Mouse (Mus musculus) kidney, embryonic 15.5 days (tissue): Measurements from ENCODE around the gene Asah2. TPM values are rescaled to one million over a fixed set of nuclear protein-coding genes. Genes with fewer than 3 reads are reported as not detected.
"Not testable (repeated sequence)": the region's sequence is repeated elsewhere in the genome, so short reads cannot be mapped to it uniquely, and the experiment has no call there.

ENCODE experiments used
- ATAC-seq: fragments of 200-750 bp; cut with Nextera tagmentation; replicated peaks from 2 replicates; pipeline ENCODE4 v1.8.0; 2017; ENCODE audit warnings: moderate TSS enrichment; ENCODE audit not compliant: low FRiP score
- H3K27ac ChIP-seq: fragments of 300-500 bp; sonication (generic); 2 replicates; pipeline ENCODE4 v1.5.1; 2015; ENCODE audit warnings: mild to moderate bottlenecking, inconsistent platforms
- H3K27me3 ChIP-seq: fragments of 300-500 bp; sonication (generic); 2 replicates; pipeline ENCODE4 v1.6.1; 2015; ENCODE audit warnings: inconsistent platforms
- H3K36me3 ChIP-seq: fragments of 300-500 bp; sonication (generic); 2 replicates; pipeline ENCODE4 v1.6.1; 2015; ENCODE audit warnings: inconsistent platforms
- H3K4me1 ChIP-seq: fragments of 300-500 bp; sonication (generic); 2 replicates; pipeline ENCODE4 v1.6.1; 2015; ENCODE audit warnings: inconsistent platforms
- H3K4me2 ChIP-seq: fragments of 300-500 bp; sonication (generic); 2 replicates; pipeline ENCODE4 v1.6.1; 2015; ENCODE audit warnings: moderate library complexity, mild to moderate bottlenecking, inconsistent platforms
- H3K4me3 ChIP-seq: fragments of 300-500 bp; sonication (generic); replicated peaks from 2 replicates; pipeline ENCODE4 v1.5.1; 2015; ENCODE audit warnings: mild to moderate bottlenecking, inconsistent platforms
- H3K9ac ChIP-seq: fragments of 300-500 bp; sonication (generic); 2 replicates; pipeline ENCODE4 v1.6.1; 2015; ENCODE audit warnings: mild to moderate bottlenecking, inconsistent platforms
- H3K9me3 ChIP-seq: fragments of 300-500 bp; sonication (generic); replicated peaks from 2 replicates; pipeline ENCODE4 v1.6.1; 2016; ENCODE audit warnings: inconsistent platforms
- WGBS: fragments of 180-500 bp; shearing (Covaris S2); methylation state at CpG from one replicate; pipeline ENCODE4 v1.1.7; 2015; ENCODE audit warnings: mixed read lengths; 5-methylcytosine and 5-hydroxymethylcytosine counted together
- polyA plus RNA-seq: library from polyadenylated mRNA; unstranded; fragments of >200 nt; fragmentation: Nextera tagmentation; extraction: Ambion mirVana; gene quantifications from 2 replicates; pipeline ENCODE4 v1.2.1, GENCODE M21; 2015

The Asah2 gene
- polyA plus RNA-seq, 1 experiment from 2014 or later, result 1.9 TPM

DNA sequence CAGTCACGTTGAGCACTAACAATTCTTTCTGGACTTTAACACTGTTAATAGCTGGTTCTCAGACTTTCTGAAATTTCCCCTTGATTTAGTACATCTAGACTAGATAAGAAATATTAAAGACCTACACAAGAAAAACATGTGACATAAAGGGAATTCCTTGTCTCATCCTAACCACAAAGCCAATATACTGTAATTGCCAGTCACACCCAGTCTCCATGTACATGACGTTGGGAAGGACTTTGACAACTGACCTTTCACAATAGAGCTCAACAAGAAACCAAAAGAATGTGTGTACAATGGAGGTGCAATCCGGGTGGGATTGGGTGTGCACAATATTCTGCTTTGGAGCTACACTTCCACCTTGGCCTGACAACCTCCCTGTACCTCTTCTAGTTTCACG, 15.7 kb downstream of the Asah2 start:
- H3K4me3 ChIP-seq, result no peak overlapping the region
- ATAC-seq, result no peak
- H3K9me3 ChIP-seq, result no peaks in the 10 kb centered on the region; the same call in 1 of the 2 replicates
- no peaks in the 10 kb centered on the region for H3K27me3 ChIP-seq
- no peaks in the 10 kb centered on the region for H3K4me1 ChIP-seq
- H3K27ac ChIP-seq, result no peak overlapping the region
- no peak overlapping the region for H3K9ac ChIP-seq
- no peak overlapping the region for H3K4me2 ChIP-seq
- no peaks in the 10 kb centered on the region for H3K36me3 ChIP-seq
- 83% methylated on average over 4 of the region's 4 CpGs for WGBS

DNA sequence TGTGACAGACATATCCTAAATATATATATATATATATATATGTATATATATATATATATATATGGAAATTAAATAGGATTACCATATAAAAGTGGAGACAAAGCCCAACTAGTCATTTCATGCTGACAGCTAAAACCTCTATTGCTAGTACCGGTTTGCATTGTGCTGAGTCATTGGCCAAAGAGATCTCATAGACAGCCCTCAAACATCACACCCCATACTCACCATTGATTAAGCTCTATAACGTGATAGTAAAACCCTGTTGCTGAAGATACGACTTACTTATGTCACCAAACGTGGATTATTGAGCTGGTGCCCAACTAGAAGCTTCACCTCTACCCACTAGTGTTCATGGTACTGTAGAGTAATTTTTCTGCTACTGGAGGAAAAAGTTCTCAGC, 17.2 kb downstream of the Asah2 start:
- H3K9me3 ChIP-seq, result no peaks in the 10 kb centered on the region; the same call in 1 of the 2 replicates
- H3K9ac ChIP-seq, result no peak overlapping the region
- WGBS, result 94% methylated on average over 4 of the region's 4 CpGs
- H3K4me2 ChIP-seq, result no peak overlapping the region
- H3K4me3 ChIP-seq, result no peak overlapping the region
- H3K27ac ChIP-seq, result no peak overlapping the region
- H3K36me3 ChIP-seq, result no peaks in the 10 kb centered on the region
- H3K4me1 ChIP-seq, result no peaks in the 10 kb centered on the region
- ATAC-seq, result no peak
- no peaks in the 10 kb centered on the region for H3K27me3 ChIP-seq

DNA sequence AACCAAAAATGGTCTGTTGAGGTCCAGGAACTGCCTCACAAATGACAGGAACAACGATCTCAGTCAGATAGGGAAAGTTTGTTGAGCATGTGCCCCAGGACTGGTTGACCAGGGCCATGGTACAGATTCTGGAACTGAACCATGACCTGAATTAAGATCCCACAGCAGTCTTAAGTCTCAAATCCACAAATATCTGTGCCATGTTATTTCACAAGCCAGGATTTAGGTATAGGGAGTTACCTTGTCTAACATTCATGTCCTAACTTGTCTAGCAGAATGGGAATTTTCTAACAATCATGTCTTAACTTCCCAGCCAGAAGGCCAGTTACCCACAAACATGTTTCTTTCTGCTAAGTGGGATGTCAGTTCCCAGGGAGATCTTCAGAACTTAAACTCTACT, 19.4 kb downstream of the Asah2 start:
- no peak for ATAC-seq
- Histone ChIP-seq H3K36me3 (no peaks in the 10 kb centered on the region), H3K27me3 (no peaks in the 10 kb centered on the region), H3K4me1 (no peaks in the 10 kb centered on the region), H3K4me2 (no peak overlapping the region), H3K9ac (no peak overlapping the region), H3K27ac (no peak overlapping the region), H3K4me3 (no peak overlapping the region), H3K9me3 (no peaks in the 10 kb centered on the region; the same call in 1 of the 2 replicates)
- WGBS, result 83% methylated on average over 1 of the region's 1 CpGs

DNA sequence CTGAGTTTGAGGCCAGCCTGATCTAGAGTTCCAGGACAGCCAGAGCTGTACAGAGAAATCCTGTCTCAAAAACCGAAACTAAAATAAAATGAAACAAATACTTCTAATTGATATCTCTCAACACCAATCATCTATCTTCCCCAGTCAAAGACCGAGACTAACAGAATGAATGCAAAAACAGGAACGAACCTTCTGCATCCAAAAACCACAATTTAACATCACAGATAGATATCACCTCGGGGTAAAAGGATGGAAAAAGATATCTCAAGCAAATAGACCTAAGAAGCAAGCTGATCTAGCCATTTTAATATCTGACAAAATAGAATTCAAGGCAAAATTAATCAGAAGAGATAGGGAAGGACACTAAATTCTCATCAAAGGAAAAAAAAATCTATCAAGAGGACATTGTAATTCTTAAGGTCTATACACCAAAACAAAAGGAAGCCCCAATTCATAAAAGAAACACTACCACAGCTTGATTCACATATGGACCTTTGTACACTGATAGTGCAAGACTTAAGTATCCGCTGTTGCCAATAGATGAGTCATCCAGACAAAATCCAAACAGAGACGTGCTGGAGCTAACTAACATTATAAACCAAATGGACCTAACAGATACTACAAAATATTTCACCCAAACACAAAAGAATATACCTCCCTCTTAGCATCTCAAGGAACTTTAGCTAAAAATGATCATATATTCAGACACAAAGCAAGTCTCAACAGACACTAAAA, 20.1 kb downstream of the Asah2 start:
- no peaks in the 10 kb centered on the region for H3K4me1 ChIP-seq
- no peaks in the 10 kb centered on the region; the same call in 1 of the 2 replicates for H3K9me3 ChIP-seq
- 88% methylated on average over 6 of the region's 6 CpGs for WGBS
- no peak overlapping the region for H3K9ac ChIP-seq
- ATAC-seq, result no peak
- H3K36me3 ChIP-seq, result no peaks in the 10 kb centered on the region
- H3K4me3 ChIP-seq, result no peak overlapping the region
- no peak overlapping the region for H3K4me2 ChIP-seq
- no peak overlapping the region for H3K27ac ChIP-seq
- H3K27me3 ChIP-seq, result no peaks in the 10 kb centered on the region

DNA sequence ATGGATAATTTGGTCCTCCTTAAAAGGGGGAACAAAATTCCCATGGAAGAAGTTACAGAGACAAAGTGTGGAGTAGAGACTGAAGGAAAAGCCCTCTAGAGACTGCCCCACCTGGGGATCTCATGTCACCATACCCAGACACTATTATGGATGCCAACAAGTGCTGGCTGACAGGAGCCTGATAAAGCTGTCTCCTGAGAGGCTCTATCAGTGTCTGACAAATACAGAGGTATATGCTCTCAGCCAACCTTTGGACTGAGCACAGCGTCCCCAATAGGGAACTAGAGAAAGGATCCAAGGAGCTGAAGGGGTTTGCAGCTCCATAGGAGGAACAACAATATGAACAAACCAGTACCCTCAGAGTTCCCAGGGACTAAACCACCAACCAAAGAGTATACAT, 23.2 kb downstream of the Asah2 start:
- 100% methylated on average over 1 of the region's 1 CpGs for WGBS
- ATAC-seq, result not testable (repeated sequence)

DNA sequence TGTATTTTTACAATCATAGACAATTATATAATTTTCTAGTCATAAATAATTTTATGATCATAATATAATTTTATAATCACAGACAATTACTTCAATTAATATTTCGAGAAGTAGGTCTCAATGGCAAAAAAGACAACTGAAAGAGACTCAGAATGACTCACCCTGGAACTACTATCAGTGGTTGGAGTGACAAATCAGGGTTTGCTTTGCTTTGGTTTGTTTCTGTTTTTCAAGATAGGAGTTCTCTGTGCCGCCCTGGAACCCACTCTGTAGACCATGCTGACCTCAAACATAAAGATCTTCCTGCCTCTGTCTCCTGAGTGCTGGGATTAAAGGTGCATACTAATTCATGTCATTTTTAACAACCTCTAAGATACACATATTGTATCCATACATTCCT, 37.7 kb downstream of the Asah2 start:
- Histone ChIP-seq H3K9me3 (no peaks in the 10 kb centered on the region), H3K4me1 (no peaks in the 10 kb centered on the region), H3K4me2 (no peak overlapping the region), H3K27ac (no peak overlapping the region), H3K9ac (no peak overlapping the region), H3K36me3 (no peaks in the 10 kb centered on the region), H3K27me3 (no peaks in the 10 kb centered on the region), H3K4me3 (no peak overlapping the region)
- WGBS, result 69% methylated on average over 2 of the region's 2 CpGs
- ATAC-seq, result no peak

More for the DNA sequence above, 23.2 kb downstream of the Asah2 start:
- not testable (repeated sequence) for H3K9ac ChIP-seq, H3K27me3 ChIP-seq, H3K36me3 ChIP-seq, H3K9me3 ChIP-seq, H3K4me2 ChIP-seq, H3K4me3 ChIP-seq, H3K27ac ChIP-seq, H3K4me1 ChIP-seq

DNA sequence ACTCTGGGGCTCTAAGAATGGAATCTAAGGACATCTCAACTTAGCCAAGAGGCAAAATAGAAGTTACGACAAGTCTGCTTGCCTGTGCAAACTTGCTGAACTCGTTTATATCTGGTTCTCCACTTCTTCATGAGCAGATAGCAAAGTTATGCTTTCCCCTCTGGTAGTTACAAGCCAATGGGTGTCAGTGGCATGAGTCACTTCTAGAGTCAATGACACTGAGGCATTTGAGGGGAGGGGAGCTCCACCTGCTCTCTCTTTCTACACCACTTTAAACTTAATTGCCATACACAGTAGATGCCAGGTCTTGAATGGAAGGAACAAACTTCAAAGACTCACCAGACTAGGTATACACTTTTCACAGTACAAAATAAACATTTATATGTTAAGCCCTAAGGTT, 38.4 kb downstream of the Asah2 start:
- Histone ChIP-seq H3K27me3 (no peaks in the 10 kb centered on the region), H3K9me3 (no peaks in the 10 kb centered on the region), H3K4me2 (no peak overlapping the region), H3K36me3 (no peaks in the 10 kb centered on the region), H3K4me3 (no peak overlapping the region), H3K4me1 (no peaks in the 10 kb centered on the region), H3K9ac (no peak overlapping the region), H3K27ac (no peak overlapping the region)
- WGBS, result 80% methylated on average over 2 of the region's 2 CpGs
- ATAC-seq, result no peak

DNA sequence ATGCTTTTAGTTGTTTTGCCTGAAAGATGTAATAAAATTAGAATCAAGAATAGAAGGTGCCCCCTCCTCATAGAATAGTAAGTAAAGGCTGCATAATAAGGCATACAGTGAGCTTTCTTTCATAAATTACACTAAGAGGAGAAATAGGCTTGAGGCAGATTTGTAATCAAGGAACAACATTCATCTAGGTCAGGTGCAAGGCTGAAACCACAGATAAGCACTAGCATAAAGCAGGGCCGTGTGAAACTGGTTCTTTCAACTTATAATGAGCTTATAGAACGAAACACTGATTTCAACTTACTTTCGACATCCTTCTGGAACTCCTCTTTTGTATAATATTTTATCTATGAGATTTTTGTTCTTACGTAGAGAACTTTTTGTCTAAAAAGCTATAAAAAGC, 40.3 kb downstream of the Asah2 start:
- Histone ChIP-seq H3K27ac (no peak overlapping the region), H3K27me3 (no peaks in the 10 kb centered on the region), H3K9ac (no peak overlapping the region), H3K4me3 (no peak overlapping the region), H3K9me3 (no peaks in the 10 kb centered on the region), H3K4me2 (no peak overlapping the region), H3K36me3 (no peaks in the 10 kb centered on the region), H3K4me1 (peaks cover 6% of the 10 kb centered on the region)
- WGBS, result 77% methylated on average over 4 of the region's 4 CpGs
- no peak for ATAC-seq

DNA sequence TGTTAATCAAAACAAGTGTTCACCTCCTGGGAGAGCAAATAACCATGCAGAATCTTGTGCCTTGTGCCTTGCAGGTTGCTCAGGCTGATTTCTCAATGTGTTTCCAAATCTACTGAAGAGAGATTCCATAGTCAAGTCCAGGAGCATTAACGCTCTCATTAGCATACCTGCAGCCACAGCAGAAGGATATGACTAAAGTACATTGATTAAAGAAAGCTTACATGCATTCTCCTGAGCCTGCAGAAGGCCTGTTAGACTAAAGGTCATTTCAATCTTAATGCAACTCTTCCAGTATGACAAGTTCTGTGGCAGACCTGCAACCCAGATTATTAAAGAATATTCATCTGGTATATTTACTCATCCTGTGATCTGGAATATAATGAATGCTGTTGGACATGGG, 46.7 kb downstream of the Asah2 start:
- 85% methylated on average over 1 of the region's 1 CpGs for WGBS
- ATAC-seq, result no peak
- H3K27me3 ChIP-seq, result no peaks in the 10 kb centered on the region
- no peaks in the 10 kb centered on the region for H3K9me3 ChIP-seq
- H3K27ac ChIP-seq, result no peak overlapping the region
- H3K4me1 ChIP-seq, result peaks cover 6% of the 10 kb centered on the region
- H3K36me3 ChIP-seq, result no peaks in the 10 kb centered on the region
- H3K9ac ChIP-seq, result no peak overlapping the region
- no peak overlapping the region for H3K4me2 ChIP-seq
- no peak overlapping the region for H3K4me3 ChIP-seq

DNA sequence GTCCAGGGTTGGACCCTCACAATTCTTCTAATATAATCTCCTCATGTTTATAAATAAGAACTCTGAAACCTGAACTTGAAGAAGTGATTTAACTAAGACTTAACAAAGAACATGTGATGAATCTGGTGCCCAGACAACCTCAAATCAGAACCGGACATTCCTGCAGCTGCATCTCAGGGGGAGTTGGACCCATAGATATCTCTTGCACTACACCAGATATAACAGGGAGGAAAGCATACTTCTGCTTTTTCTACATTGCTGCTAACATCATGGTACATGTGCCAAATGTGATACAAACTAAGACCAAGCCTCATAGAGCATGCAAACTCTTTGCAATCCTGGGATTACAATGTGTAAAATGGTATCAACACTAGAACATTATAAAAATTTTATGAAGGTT, 51.8 kb downstream of the Asah2 start:
- no peak overlapping the region for H3K4me2 ChIP-seq
- H3K9ac ChIP-seq, result no peak overlapping the region
- WGBS, result 84% methylated on average over 1 of the region's 1 CpGs
- no peaks in the 10 kb centered on the region for H3K9me3 ChIP-seq
- H3K4me3 ChIP-seq, result no peak overlapping the region
- ATAC-seq, result no peak
- H3K27ac ChIP-seq, result no peak overlapping the region
- H3K36me3 ChIP-seq, result no peaks in the 10 kb centered on the region
- no peaks in the 10 kb centered on the region for H3K4me1 ChIP-seq
- H3K27me3 ChIP-seq, result no peaks in the 10 kb centered on the region

DNA sequence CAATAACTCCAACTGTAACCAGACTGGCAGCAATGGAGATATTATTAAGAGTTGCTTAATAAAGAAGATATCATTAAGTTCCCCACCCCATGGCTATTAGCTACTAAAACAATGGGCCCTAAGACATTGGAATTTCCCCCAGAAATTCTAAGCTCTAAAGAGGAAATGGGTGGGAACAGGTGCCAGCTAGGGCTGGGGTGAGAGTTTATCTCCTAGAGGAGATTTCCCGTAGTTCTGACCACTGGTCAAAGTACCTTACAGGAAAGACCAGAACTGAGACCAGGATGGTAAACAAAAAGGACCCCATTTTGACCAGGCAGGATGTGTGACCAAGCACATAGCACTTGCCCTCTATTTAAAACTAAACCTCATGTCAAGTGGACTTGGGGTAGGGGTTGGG, 52.3 kb downstream of the Asah2 start:
- Histone ChIP-seq H3K4me1 (no peaks in the 10 kb centered on the region), H3K4me2 (no peak overlapping the region), H3K36me3 (no peaks in the 10 kb centered on the region), H3K9ac (no peak overlapping the region), H3K27me3 (no peaks in the 10 kb centered on the region), H3K4me3 (no peak overlapping the region), H3K27ac (no peak overlapping the region), H3K9me3 (no peaks in the 10 kb centered on the region)
- WGBS, result 46% methylated on average over 1 of the region's 1 CpGs
- no peak for ATAC-seq

DNA sequence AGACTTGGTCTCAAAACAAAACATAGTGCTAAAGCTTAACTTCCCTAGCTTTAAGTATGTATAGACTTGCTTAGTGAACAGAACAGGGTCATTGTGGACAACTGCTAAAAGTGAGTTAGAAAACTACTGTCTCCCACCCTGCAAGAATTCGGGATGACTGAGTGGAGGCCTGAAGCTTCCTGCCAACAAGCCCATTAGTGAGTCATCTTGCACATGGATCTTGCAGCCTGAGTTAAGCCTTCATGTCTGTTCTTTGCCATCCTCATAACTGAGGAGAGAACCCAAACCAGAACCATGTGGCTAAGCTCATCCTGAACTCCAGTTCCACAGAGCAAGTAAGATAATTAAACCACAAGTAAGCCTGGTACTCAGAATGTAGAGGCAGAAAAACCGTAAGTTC, 56.8 kb downstream of the Asah2 start:
- Histone ChIP-seq H3K4me1 (no peaks in the 10 kb centered on the region), H3K4me2 (no peak overlapping the region), H3K4me3 (no peak overlapping the region), H3K27me3 (no peaks in the 10 kb centered on the region), H3K9me3 (no peaks in the 10 kb centered on the region), H3K36me3 (no peaks in the 10 kb centered on the region), H3K9ac (no peak overlapping the region), H3K27ac (no peak overlapping the region)
- WGBS, result 89% methylated on average over 2 of the region's 2 CpGs
- no peak for ATAC-seq

DNA sequence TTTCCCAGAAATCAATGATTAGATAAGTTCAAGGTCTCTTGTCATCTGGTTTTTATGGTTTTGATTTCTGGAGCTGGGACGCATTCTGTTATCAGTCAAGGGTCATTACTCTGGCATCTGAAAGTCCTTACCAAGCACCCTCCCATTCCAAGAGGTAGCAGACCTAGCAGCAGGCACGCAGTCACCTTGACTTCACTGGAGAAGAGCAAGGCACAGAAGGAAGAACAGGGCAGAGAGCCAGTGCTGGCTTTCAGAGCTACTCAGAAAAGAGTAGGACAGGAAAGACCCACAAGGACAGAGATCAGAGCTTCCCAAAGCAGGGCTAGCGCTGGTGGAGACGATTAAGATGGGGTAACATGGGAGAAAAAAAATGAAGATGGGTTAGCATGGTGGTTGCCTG, 75.1 kb downstream of the Asah2 start:
- Histone ChIP-seq H3K36me3 (no peaks in the 10 kb centered on the region), H3K27me3 (no peaks in the 10 kb centered on the region), H3K4me3 (no peak overlapping the region), H3K4me1 (no peaks in the 10 kb centered on the region), H3K4me2 (no peak overlapping the region), H3K9me3 (no peaks in the 10 kb centered on the region), H3K27ac (no peak overlapping the region), H3K9ac (no peak overlapping the region)
- WGBS, result 71% methylated on average over 4 of the region's 4 CpGs
- ATAC-seq, result no peak
